Mouse (Mus musculus) midbrain, postnatal 0 days (tissue): ENCODE data around the gene Trim40. TPM values are rescaled to one million over a fixed set of nuclear protein-coding genes. Genes with fewer than 3 reads are reported as not detected.

Experiments
- ATAC-seq: fragments of 200-750 bp; cut with Nextera tagmentation; 2 replicates; pipeline ENCODE4 v1.8.0; 2017; ENCODE audit warnings: moderate number of reproducible peaks, mild to moderate bottlenecking, moderate TSS enrichment, moderate library complexity; ENCODE audit not compliant: low FRiP score
- DNase-seq: peaks from one replicate; pipeline ENCODE4 v3.0.0-alpha.2; 2015; ENCODE audit warnings: low spot score
- H3K27ac ChIP-seq: fragments of 300-500 bp; sonication (generic); 2 replicates; pipeline ENCODE4 v1.5.1; 2014; ENCODE audit warnings: low read depth, mild to moderate bottlenecking, low read length, mixed read lengths
- H3K27me3 ChIP-seq: fragments of 300-500 bp; sonication (generic); 2 replicates; pipeline ENCODE4 v1.6.1; 2014; ENCODE audit warnings: low read length, control low read depth, mixed read lengths; ENCODE audit not compliant: insufficient read depth
- H3K36me3 ChIP-seq: fragments of 300-500 bp; sonication (generic); 2 replicates; pipeline ENCODE4 v1.6.1; 2014; ENCODE audit warnings: low read length, control low read depth, mixed read lengths; ENCODE audit not compliant: insufficient read depth
- H3K4me1 ChIP-seq: fragments of 300-500 bp; sonication (generic); 2 replicates; pipeline ENCODE4 v1.6.1; 2014; ENCODE audit warnings: mild to moderate bottlenecking, control low read depth, antibody characterized with exemption, low read length, mixed read lengths; ENCODE audit not compliant: insufficient read depth
- H3K4me2 ChIP-seq: fragments of 300-500 bp; sonication (generic); 2 replicates; pipeline ENCODE4 v1.6.1; 2014; ENCODE audit warnings: low read depth, mild to moderate bottlenecking, low read length, mixed read lengths; ENCODE audit not compliant: poor library complexity, severe bottlenecking
- H3K4me3 ChIP-seq: fragments of 300-500 bp; sonication (generic); 2 replicates; pipeline ENCODE4 v1.5.1; 2014; ENCODE audit warnings: low read depth, mild to moderate bottlenecking, low read length, moderate library complexity
- H3K9ac ChIP-seq: fragments of 300-500 bp; sonication (generic); replicated peaks from 2 replicates; pipeline ENCODE4 v1.6.1; 2014; ENCODE audit warnings: mild to moderate bottlenecking, low read length, moderate library complexity, mixed read lengths; ENCODE audit not compliant: poor library complexity, severe bottlenecking
- H3K9me3 ChIP-seq: fragments of 300-500 bp; sonication (generic); 2 replicates; pipeline ENCODE4 v1.6.1; 2016; ENCODE audit warnings: low read length, control low read depth
- CTCF ChIP-seq: IDR thresholded peaks from 2 replicates; pipeline ENCODE4 v1.5.1; 2016; ENCODE audit warnings: antibody characterized with exemption, mild to moderate bottlenecking
- WGBS: fragments of 180-500 bp; shearing (Covaris S2); extraction: QIAGEN DNeasy Blood & Tissue Kit; methylation state at CpG from one replicate; pipeline ENCODE4 v1.1.7; 2014; 5-methylcytosine and 5-hydroxymethylcytosine counted together
- polyA plus RNA-seq: library from polyadenylated mRNA; unstranded; fragments of >200 nt; fragmentation: Nextera tagmentation; extraction: Ambion mirVana; gene quantifications from 2 replicates; pipeline ENCODE4 v1.2.1, GENCODE M21; 2015
- total RNA-seq: library from RNA; depleted of rRNA; stranded (reverse); fragments of >200 nt; gene quantifications from 2 replicates; pipeline ENCODE4 v1.2.3, GENCODE M21; 2014

The Trim40 gene
- total and polyA plus RNA-seq, 2 experiments from 2014 or later: 0.19 TPM; not detected in 1

GRCm38 (mm10) chr17:36851627-36852026 lies 38.3 kb downstream of the Trim40 start:
- ATAC-seq (no peak), DNase-seq (no peak)
- no peak overlapping the region for H3K4me2 ChIP-seq
- no peaks in the 10 kb centered on the region for H3K9me3 ChIP-seq
- H3K9ac ChIP-seq: no peak overlapping the region
- no peaks in the 10 kb centered on the region for H3K27me3 ChIP-seq
- no peak for TF ChIP-seq CTCF
- H3K4me1 ChIP-seq: no peaks in the 10 kb centered on the region
- H3K27ac ChIP-seq: no peak overlapping the region
- H3K36me3 ChIP-seq: peaks cover 55% of the 10 kb centered on the region
- H3K4me3 ChIP-seq: no peak overlapping the region
- WGBS: 98% methylated on average over 5 of the region's 5 CpGs

GRCm38 (mm10) chr17:36851200-36851599 lies 38.7 kb downstream of the Trim40 start:
- DNase-seq: no peak
- Histone ChIP-seq H3K9me3 (no peaks in the 10 kb centered on the region), H3K27ac (no peak overlapping the region), H3K4me3 (no peak overlapping the region), H3K36me3 (peaks cover 52% of the 10 kb centered on the region), H3K27me3 (no peaks in the 10 kb centered on the region), H3K4me1 (no peaks in the 10 kb centered on the region), H3K9ac (no peak overlapping the region), H3K4me2 (no peak overlapping the region)
- ATAC-seq: no peak
- WGBS: 86% methylated on average over 5 of the region's 5 CpGs
- TF ChIP-seq CTCF: no peak

- ATAC-seq: no peak
- 89% methylated on average over 2 of the region's 2 CpGs for WGBS
- H3K36me3 ChIP-seq: peaks cover 43% of the 10 kb centered on the region
Observed at GRCm38 (mm10) chr17:36849992-36850391, 39.9 kb downstream of the Trim40 start.

GRCm38 (mm10) chr17:36848911-36849310 lies 41.0 kb downstream of the Trim40 start:
- Histone ChIP-seq H3K4me1 (no peaks in the 10 kb centered on the region), H3K27me3 (no peaks in the 10 kb centered on the region), H3K27ac (no peak overlapping the region), H3K9ac (no peak overlapping the region), H3K36me3 (peaks cover 36% of the 10 kb centered on the region), H3K9me3 (no peaks in the 10 kb centered on the region), H3K4me2 (no peak overlapping the region), H3K4me3 (no peak overlapping the region)
- DNase-seq (no peak), ATAC-seq (no peak)
- no peak for TF ChIP-seq CTCF
- 80% methylated on average over 5 of the region's 5 CpGs for WGBS

More at GRCm38 (mm10) chr17:36849992-36850391, 39.9 kb downstream of the Trim40 start:
- Histone ChIP-seq H3K4me3 (no peak overlapping the region), H3K4me1 (no peaks in the 10 kb centered on the region), H3K27ac (no peak overlapping the region), H3K9me3 (no peaks in the 10 kb centered on the region), H3K4me2 (no peak overlapping the region), H3K9ac (no peak overlapping the region), H3K27me3 (no peaks in the 10 kb centered on the region)
- no peak for DNase-seq
- TF ChIP-seq CTCF: no peak

- no peak for TF ChIP-seq CTCF
- DNase-seq (no peak), ATAC-seq (no peak)
- no peak overlapping the region for H3K4me2 ChIP-seq
- no peak overlapping the region for H3K9ac ChIP-seq
- 0 out of 2 replicates have a peak, but pooled peaks cover 3% of the 10 kb centered on the region for H3K36me3 ChIP-seq
- H3K9me3 ChIP-seq: no peaks in the 10 kb centered on the region
- no peak overlapping the region for H3K27ac ChIP-seq
- no peaks in the 10 kb centered on the region for H3K4me1 ChIP-seq
- WGBS: 64% methylated on average over 1 of the region's 1 CpGs
- H3K27me3 ChIP-seq: no peaks in the 10 kb centered on the region
- no peak overlapping the region for H3K4me3 ChIP-seq
Observed at GRCm38 (mm10) chr17:36844725-36845124, 45.2 kb downstream of the Trim40 start.

GRCm38 (mm10) chr17:36844286-36844719 lies 45.6 kb downstream of the Trim40 start:
- ATAC-seq (no peak), DNase-seq (no peak)
- Histone ChIP-seq H3K27ac (no peak overlapping the region), H3K36me3 (0 out of 2 replicates have a peak, but pooled peaks cover 3% of the 10 kb centered on the region), H3K4me2 (no peak overlapping the region), H3K4me3 (no peak overlapping the region), H3K4me1 (no peaks in the 10 kb centered on the region), H3K27me3 (no peaks in the 10 kb centered on the region), H3K9ac (no peak overlapping the region), H3K9me3 (no peaks in the 10 kb centered on the region)
- no peak for TF ChIP-seq CTCF
